Mouse (Mus musculus) heart, embryonic 14.5 days (tissue): ENCODE data around the gene Cyp46a1. TPM values are rescaled to one million over a fixed set of nuclear protein-coding genes. Genes with fewer than 3 reads are reported as not detected.
A peak's percentile ranks its signal among the peaks of the same experiment; 100 is the strongest.

Experiments
- ATAC-seq: fragments of 200-750 bp; cut with Nextera tagmentation; 2 replicates; pipeline ENCODE4 v1.8.0; 2017; ENCODE audit warnings: low read depth, moderate TSS enrichment; ENCODE audit not compliant: insufficient number of reproducible peaks, insufficient read depth, low FRiP score
- H3K27ac ChIP-seq, 2 experiments: fragments of 200-500 bp in 1 of 2; fragments of 300-500 bp in 1 of 2; sonication (generic) in 1 of 2; replicated peaks in 1 of 2; 2 replicates each; pipeline ENCODE4 v1.5.1; 2012 to 2014; ENCODE audit warnings: low read depth in 2 of 2, low read length in 2 of 2, control low read depth in 1 of 2, mild to moderate bottlenecking in 1 of 2, mixed read lengths in 1 of 2; ENCODE audit not compliant: control insufficient read depth in 1 of 2, insufficient read depth in 1 of 2
- H3K27me3 ChIP-seq: fragments of 300-500 bp; sonication (generic); 2 replicates; pipeline ENCODE4 v1.6.1; 2014; ENCODE audit warnings: mild to moderate bottlenecking, low read length, control low read depth; ENCODE audit not compliant: control insufficient read depth, insufficient read depth
- H3K36me3 ChIP-seq: fragments of 300-500 bp; sonication (generic); 2 replicates; pipeline ENCODE4 v1.6.1; 2014; ENCODE audit warnings: mild to moderate bottlenecking, control low read depth, low read length, mixed read lengths; ENCODE audit not compliant: control insufficient read depth, insufficient read depth
- H3K4me1 ChIP-seq, 2 experiments: fragments of 200-500 bp in 1 of 2; fragments of 300-500 bp in 1 of 2; sonication (generic) in 1 of 2; 2 replicates each; pipeline ENCODE4 v1.6.1; 2012 to 2014; ENCODE audit warnings: low read length in 2 of 2, control low read depth in 1 of 2, mixed read lengths in 1 of 2; ENCODE audit not compliant: control insufficient read depth in 2 of 2, insufficient read depth in 2 of 2
- H3K4me2 ChIP-seq: fragments of 300-500 bp; sonication (generic); 2 replicates; pipeline ENCODE4 v1.6.1; 2014; ENCODE audit warnings: mild to moderate bottlenecking, low read length
- H3K4me3 ChIP-seq, 2 experiments: fragments of 200-500 bp in 1 of 2; fragments of 300-500 bp in 1 of 2; sonication (generic) in 1 of 2; 2 replicates each; pipeline ENCODE4 v1.5.1; 2012 to 2014; ENCODE audit warnings: low read length in 2 of 2, mild to moderate bottlenecking in 2 of 2, control low read depth in 1 of 2, low read depth in 1 of 2, moderate library complexity in 1 of 2; ENCODE audit not compliant: control insufficient read depth in 1 of 2, insufficient read depth in 1 of 2
- H3K9ac ChIP-seq: fragments of 300-500 bp; sonication (generic); 2 replicates; pipeline ENCODE4 v1.6.1; 2014; ENCODE audit warnings: mild to moderate bottlenecking, low read length
- H3K9me3 ChIP-seq: fragments of 300-500 bp; sonication (generic); 2 replicates; pipeline ENCODE4 v1.6.1; 2016; ENCODE audit warnings: low read length, control low read depth; ENCODE audit not compliant: control insufficient read depth
- WGBS: fragments of 180-500 bp; shearing (Covaris S2); extraction: QIAGEN DNeasy Blood & Tissue Kit; methylation state at CpG from one replicate; pipeline ENCODE4 v1.1.7; 2014; 5-methylcytosine and 5-hydroxymethylcytosine counted together
- polyA plus RNA-seq: library from polyadenylated mRNA; unstranded; fragments of >200 nt; fragmentation: Nextera tagmentation; extraction: Ambion mirVana; gene quantifications from 2 replicates; pipeline ENCODE4 v1.2.1, GENCODE M21; 2014

Cyp46a1 gene
- polyA plus RNA-seq, 1 experiment from 2014 or later = 4.2 TPM

GRCm38 (mm10) chr12:108307553-108307952 lies 26.6 kb upstream of the Cyp46a1 start:
- H3K4me3 ChIP-seq = no peak overlapping the region
- no peak overlapping the region for H3K27ac ChIP-seq
- no peaks in the 10 kb centered on the region for H3K9me3 ChIP-seq
- peaks cover 15% of the 10 kb centered on the region for H3K27me3 ChIP-seq
- ATAC-seq = no peak
- 20% methylated on average over 14 of the region's 14 CpGs for WGBS
- peaks cover 6 to 13% of the 10 kb centered on the region in 2 experiments; a peak in 3 of 4 replicates for H3K4me1 ChIP-seq
- no peaks in the 10 kb centered on the region for H3K36me3 ChIP-seq
- peak overlapping the region; percentile 94; the same call in 1 of the 2 replicates for H3K4me2 ChIP-seq
- H3K9ac ChIP-seq = no peak overlapping the region

GRCm38 (mm10) chr12:108308363-108308856 lies 25.8 kb upstream of the Cyp46a1 start:
- ATAC-seq = peak; percentile 33; the same call in 1 of the 2 replicates
- no peak overlapping the region for H3K9ac ChIP-seq
- 76% methylated on average over 16 of the region's 16 CpGs for WGBS
- peaks cover 15% of the 10 kb centered on the region for H3K27me3 ChIP-seq
- peaks cover 6 to 13% of the 10 kb centered on the region in 2 experiments; a peak in 3 of 4 replicates for H3K4me1 ChIP-seq
- H3K9me3 ChIP-seq = no peaks in the 10 kb centered on the region
- H3K27ac ChIP-seq = peak overlapping the region in 1 of 2 experiments; percentile 30; a peak in 1 of 4 replicates
- H3K4me2 ChIP-seq = no peak overlapping the region
- no peaks in the 10 kb centered on the region for H3K36me3 ChIP-seq
- no peak overlapping the region for H3K4me3 ChIP-seq

- peaks cover 6 to 13% of the 10 kb centered on the region in 2 experiments; a peak in 3 of 4 replicates for H3K4me1 ChIP-seq
- H3K4me2 ChIP-seq = no peak overlapping the region
- H3K27me3 ChIP-seq = peaks cover 15% of the 10 kb centered on the region
- ATAC-seq = no peak
- no peak overlapping the region for H3K4me3 ChIP-seq
- 50% methylated on average over 7 of the region's 8 CpGs for WGBS
- H3K9me3 ChIP-seq = no peaks in the 10 kb centered on the region
- H3K27ac ChIP-seq = 0 out of 4 replicates have a peak overlapping the region, but pooled peaks of 1 of the 2 experiments have one; percentile 2
- no peaks in the 10 kb centered on the region for H3K36me3 ChIP-seq
- H3K9ac ChIP-seq = no peak overlapping the region
These were observed 24.9 kb upstream of the Cyp46a1 start for GRCm38 (mm10) chr12:108309116-108309794.

- ATAC-seq = no peak
- 78% methylated on average over 4 of the region's 4 CpGs for WGBS
- no peak overlapping the region for H3K4me2 ChIP-seq
- H3K9ac ChIP-seq = no peak overlapping the region
- no peak overlapping the region for H3K27ac ChIP-seq
- H3K36me3 ChIP-seq = no peaks in the 10 kb centered on the region
- H3K9me3 ChIP-seq = no peaks in the 10 kb centered on the region
- peaks cover 14% of the 10 kb centered on the region for H3K27me3 ChIP-seq
- H3K4me1 ChIP-seq = peaks cover 6 to 13% of the 10 kb centered on the region in 2 experiments; a peak in 3 of 4 replicates
- no peak overlapping the region for H3K4me3 ChIP-seq
These were observed 24.1 kb upstream of the Cyp46a1 start for GRCm38 (mm10) chr12:108310041-108310440.

GRCm38 (mm10) chr12:108310456-108311027 lies 23.6 kb upstream of the Cyp46a1 start:
- Histone ChIP-seq H3K36me3 (no peaks in the 10 kb centered on the region), H3K9me3 (no peaks in the 10 kb centered on the region), H3K27ac (no peak overlapping the region), H3K9ac (no peak overlapping the region), H3K4me2 (no peak overlapping the region), H3K4me3 (no peak overlapping the region), H3K27me3 (peaks cover 9% of the 10 kb centered on the region), H3K4me1 (peaks cover 6 to 13% of the 10 kb centered on the region in 2 experiments; a peak in 3 of 4 replicates)
- ATAC-seq = no peak
- WGBS = 59% methylated on average over 7 of the region's 7 CpGs

- Histone ChIP-seq H3K9me3 (no peaks in the 10 kb centered on the region), H3K4me2 (no peak overlapping the region), H3K36me3 (no peaks in the 10 kb centered on the region), H3K9ac (no peak overlapping the region), H3K4me1 (peaks cover 3 to 7% of the 10 kb centered on the region in 2 experiments; a peak in 2 of 4 replicates), H3K27ac (no peak overlapping the region), H3K27me3 (peaks cover 15% of the 10 kb centered on the region), H3K4me3 (no peak overlapping the region)
- WGBS = 90% methylated on average over 27 of the region's 27 CpGs
- no peak for ATAC-seq
These were observed 22.4 kb upstream of the Cyp46a1 start for GRCm38 (mm10) chr12:108311741-108312290.

GRCm38 (mm10) chr12:108312432-108312851 lies 21.7 kb upstream of the Cyp46a1 start:
- 48% methylated on average over 6 of the region's 6 CpGs for WGBS
- H3K27me3 ChIP-seq = peaks cover 18% of the 10 kb centered on the region
- ATAC-seq = no peak

More at GRCm38 (mm10) chr12:108312432-108312851, 21.7 kb upstream of the Cyp46a1 start:
- H3K4me2 ChIP-seq = no peak overlapping the region
- no peaks in the 10 kb centered on the region for H3K36me3 ChIP-seq
- no peak overlapping the region for H3K9ac ChIP-seq
- peaks cover 2 to 3% of the 10 kb centered on the region in 2 experiments; a peak in 2 of 4 replicates for H3K4me1 ChIP-seq
- H3K9me3 ChIP-seq = no peaks in the 10 kb centered on the region
- no peak overlapping the region for H3K4me3 ChIP-seq
- H3K27ac ChIP-seq = no peak overlapping the region
